Mouse (Mus musculus): Measurements from ENCODE around the gene Mylk4. TPM values are rescaled to one million over a fixed set of nuclear protein-coding genes. Genes with fewer than 3 reads are reported as not detected.

Gene Mylk4
- polyA plus RNA-seq, 1 experiment from 2014 or later = not detected

DNA sequence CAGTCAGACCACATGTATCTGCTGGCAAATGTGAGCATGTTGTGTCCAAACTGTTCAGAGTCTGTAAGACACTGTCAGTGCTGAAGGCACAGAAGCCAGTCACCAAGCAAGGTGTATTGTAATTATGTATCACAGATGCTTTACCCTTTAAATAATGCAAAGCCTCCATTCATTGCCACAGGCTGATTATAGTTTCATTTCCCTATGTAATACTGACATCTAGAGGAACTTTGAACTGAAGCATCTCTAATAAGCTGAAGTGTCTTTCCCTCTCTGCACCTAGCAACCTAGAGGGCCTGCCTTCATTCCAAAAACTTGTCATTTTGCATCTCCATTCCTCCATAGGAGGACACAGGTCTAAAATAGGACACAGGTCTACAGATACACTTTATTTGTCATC lies 52.5 kb downstream of the Mylk4 start:
- Histone ChIP-seq H3K9me3 (ENCODE audit: control insufficient read depth) (no peaks in the 10 kb centered on the region), H3K27ac (ENCODE audit: low read depth, low read length) (no peak overlapping the region), H3K4me3 (ENCODE audit: low read depth, low read length) (no peak overlapping the region), H3K27me3 (replicated peaks; ENCODE audit: control insufficient read depth, insufficient read depth, low read length) (no peaks in the 10 kb centered on the region), H3K4me1 (replicated peaks; ENCODE audit: control insufficient read depth, insufficient read depth, low read length) (no peaks in the 10 kb centered on the region), H3K9ac (ENCODE audit: low read depth, low read length) (no peak overlapping the region), H3K4me2 (replicated peaks; ENCODE audit: low read depth) (no peak overlapping the region), H3K36me3 (ENCODE audit: control insufficient read depth, insufficient read depth) (no peaks in the 10 kb centered on the region)
- ATAC-seq = no peak
- peak; percentile 50 for TF ChIP-seq CTCF (IDR thresholded peaks at IDR 0.05; ENCODE audit: low read depth)

DNA sequence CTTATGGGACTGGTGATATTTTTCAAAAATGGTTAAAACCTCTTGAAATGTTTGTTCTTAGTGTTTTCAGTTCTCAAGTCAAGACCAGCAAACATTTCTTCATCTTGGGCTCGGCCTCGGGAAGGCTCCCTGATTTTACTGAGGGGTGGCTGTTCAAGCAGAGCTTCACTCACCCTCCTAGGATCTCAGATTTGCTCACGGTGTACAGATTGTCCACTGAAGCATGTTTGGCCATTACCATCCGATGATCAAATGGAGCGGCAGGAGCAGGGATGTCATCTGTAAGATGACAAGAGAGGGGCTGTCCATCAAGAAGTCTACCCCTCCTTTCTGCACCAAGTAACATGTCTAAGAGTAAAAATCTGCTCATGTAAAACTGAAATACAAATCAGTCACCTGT lies 59.1 kb downstream of the Mylk4 start:
- Histone ChIP-seq H3K9ac (ENCODE audit: low read depth, low read length) (no peak overlapping the region), H3K27me3 (replicated peaks; ENCODE audit: control insufficient read depth, insufficient read depth, low read length) (no peaks in the 10 kb centered on the region), H3K4me3 (ENCODE audit: low read depth, low read length) (no peak overlapping the region), H3K4me2 (replicated peaks; ENCODE audit: low read depth) (no peak overlapping the region), H3K27ac (ENCODE audit: low read depth, low read length) (no peak overlapping the region), H3K4me1 (replicated peaks; ENCODE audit: control insufficient read depth, insufficient read depth, low read length) (no peaks in the 10 kb centered on the region), H3K9me3 (ENCODE audit: control insufficient read depth) (no peaks in the 10 kb centered on the region), H3K36me3 (ENCODE audit: control insufficient read depth, insufficient read depth) (no peaks in the 10 kb centered on the region)
- WGBS = 95% methylated on average over 5 of the region's 5 CpGs
- no peak for TF ChIP-seq CTCF (IDR thresholded peaks at IDR 0.05; ENCODE audit: low read depth)
- no peak for ATAC-seq

DNA sequence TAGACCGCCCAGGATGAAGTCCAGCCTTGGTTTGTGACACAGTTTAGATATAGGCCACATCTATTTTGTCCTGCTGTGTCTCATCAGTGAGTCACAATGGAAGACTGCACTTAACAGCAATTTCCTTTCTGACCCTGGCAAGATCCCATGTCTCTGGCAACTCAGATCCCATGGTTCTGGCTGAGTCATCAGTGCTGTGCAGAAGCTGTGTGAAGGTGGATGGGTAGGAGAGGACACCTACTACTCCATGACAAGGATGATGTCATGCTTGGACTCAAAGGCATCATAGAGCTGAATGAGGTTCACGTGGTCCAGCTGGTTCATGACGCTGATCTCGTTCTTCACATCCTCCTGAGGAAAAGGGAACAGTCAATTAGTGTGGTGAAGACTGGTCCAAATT lies 62.0 kb downstream of the Mylk4 start:
- H3K4me1 ChIP-seq (replicated peaks; ENCODE audit: control insufficient read depth, insufficient read depth, low read length) = no peaks in the 10 kb centered on the region
- no peak overlapping the region for H3K4me2 ChIP-seq (replicated peaks; ENCODE audit: low read depth)
- no peak overlapping the region for H3K9ac ChIP-seq (ENCODE audit: low read depth, low read length)
- no peak overlapping the region for H3K27ac ChIP-seq (ENCODE audit: low read depth, low read length)
- H3K27me3 ChIP-seq (replicated peaks; ENCODE audit: control insufficient read depth, insufficient read depth, low read length) = no peaks in the 10 kb centered on the region
- no peak for ATAC-seq
- no peaks in the 10 kb centered on the region for H3K9me3 ChIP-seq (ENCODE audit: control insufficient read depth)
- no peak for TF ChIP-seq CTCF (IDR thresholded peaks at IDR 0.05; ENCODE audit: low read depth)
- no peak overlapping the region for H3K4me3 ChIP-seq (ENCODE audit: low read depth, low read length)
- WGBS = 84% methylated on average over 4 of the region's 4 CpGs
- no peaks in the 10 kb centered on the region for H3K36me3 ChIP-seq (ENCODE audit: control insufficient read depth, insufficient read depth)

DNA sequence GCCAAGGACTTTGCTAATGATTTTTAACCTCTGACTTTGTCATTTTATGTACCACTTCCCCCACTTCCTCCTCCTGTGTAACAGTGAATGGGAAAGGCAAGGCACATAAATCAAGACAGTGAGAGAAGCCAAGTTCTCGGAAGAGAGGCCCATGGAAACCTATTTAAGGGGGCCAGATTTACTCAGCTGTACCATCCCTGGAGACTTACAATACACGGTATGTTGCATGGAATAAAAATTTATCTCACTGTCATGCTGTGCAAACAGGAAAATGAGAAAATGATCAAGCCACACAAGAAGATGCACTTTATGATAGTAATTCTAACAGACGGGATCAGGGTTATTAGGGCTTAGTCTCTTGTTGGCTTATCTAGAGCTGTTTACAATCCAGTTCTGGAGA lies 64.5 kb downstream of the Mylk4 start:
- WGBS = 17% methylated on average over 3 of the region's 3 CpGs
- Histone ChIP-seq H3K27me3 (replicated peaks; ENCODE audit: control insufficient read depth, insufficient read depth, low read length) (no peaks in the 10 kb centered on the region), H3K4me2 (replicated peaks; ENCODE audit: low read depth) (no peak overlapping the region), H3K4me1 (replicated peaks; ENCODE audit: control insufficient read depth, insufficient read depth, low read length) (no peaks in the 10 kb centered on the region), H3K9ac (ENCODE audit: low read depth, low read length) (no peak overlapping the region), H3K27ac (ENCODE audit: low read depth, low read length) (no peak overlapping the region), H3K9me3 (ENCODE audit: control insufficient read depth) (no peaks in the 10 kb centered on the region), H3K4me3 (ENCODE audit: low read depth, low read length) (no peak overlapping the region), H3K36me3 (ENCODE audit: control insufficient read depth, insufficient read depth) (no peaks in the 10 kb centered on the region)
- no peak for TF ChIP-seq CTCF (IDR thresholded peaks at IDR 0.05; ENCODE audit: low read depth)
- ATAC-seq = no peak

DNA sequence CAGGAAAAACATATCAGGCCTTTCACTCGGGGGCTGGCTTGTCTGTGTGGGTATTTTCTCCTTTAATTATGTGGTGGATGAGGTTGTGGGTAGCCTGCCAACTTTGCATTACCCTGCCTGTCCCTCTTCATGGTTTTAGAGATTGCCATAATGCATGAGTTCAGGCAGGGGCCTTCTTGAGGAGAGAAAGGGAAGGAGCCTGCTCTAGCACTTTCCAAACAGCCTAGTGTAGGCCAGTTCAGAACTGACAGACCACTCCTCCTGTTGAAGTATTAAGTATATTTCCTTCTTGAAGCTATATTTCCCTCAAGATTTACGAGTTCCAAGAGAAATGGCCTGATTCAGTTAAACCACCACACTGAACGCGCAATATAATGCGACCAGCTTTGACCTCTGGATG lies 66.0 kb downstream of the Mylk4 start:
- Histone ChIP-seq H3K4me2 (replicated peaks; ENCODE audit: low read depth) (no peak overlapping the region), H3K36me3 (ENCODE audit: control insufficient read depth, insufficient read depth) (no peaks in the 10 kb centered on the region), H3K27me3 (replicated peaks; ENCODE audit: control insufficient read depth, insufficient read depth, low read length) (no peaks in the 10 kb centered on the region), H3K4me1 (replicated peaks; ENCODE audit: control insufficient read depth, insufficient read depth, low read length) (no peaks in the 10 kb centered on the region), H3K9ac (ENCODE audit: low read depth, low read length) (no peak overlapping the region), H3K4me3 (ENCODE audit: low read depth, low read length) (no peak overlapping the region), H3K9me3 (ENCODE audit: control insufficient read depth) (no peaks in the 10 kb centered on the region), H3K27ac (ENCODE audit: low read depth, low read length) (no peak overlapping the region)
- ATAC-seq = no peak
- no peak for TF ChIP-seq CTCF (IDR thresholded peaks at IDR 0.05; ENCODE audit: low read depth)
- 75% methylated on average over 5 of the region's 5 CpGs for WGBS

DNA sequence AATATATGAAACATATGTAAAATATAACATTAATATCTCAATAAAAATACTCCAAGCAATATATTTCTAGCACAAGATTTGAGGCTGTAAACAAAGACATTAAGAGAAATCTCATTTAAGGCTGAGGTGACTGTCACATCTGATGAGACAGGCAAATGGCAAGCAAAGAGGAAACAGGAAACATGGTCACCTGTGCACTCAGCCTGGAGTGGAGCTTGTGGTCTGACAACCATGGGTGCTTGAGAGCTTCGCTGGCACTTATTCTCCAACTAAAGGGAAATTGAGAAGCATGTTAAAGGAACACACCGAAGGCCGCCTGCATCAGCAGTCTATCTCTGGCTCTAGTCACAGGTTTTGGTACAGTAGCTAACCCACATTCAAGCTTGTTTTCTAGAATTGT lies 71.2 kb downstream of the Mylk4 start:
- whole genome bisulfite sequencing = 91% methylated on average over 3 of the region's 3 CpGs
- no peak for ATAC-seq

DNA sequence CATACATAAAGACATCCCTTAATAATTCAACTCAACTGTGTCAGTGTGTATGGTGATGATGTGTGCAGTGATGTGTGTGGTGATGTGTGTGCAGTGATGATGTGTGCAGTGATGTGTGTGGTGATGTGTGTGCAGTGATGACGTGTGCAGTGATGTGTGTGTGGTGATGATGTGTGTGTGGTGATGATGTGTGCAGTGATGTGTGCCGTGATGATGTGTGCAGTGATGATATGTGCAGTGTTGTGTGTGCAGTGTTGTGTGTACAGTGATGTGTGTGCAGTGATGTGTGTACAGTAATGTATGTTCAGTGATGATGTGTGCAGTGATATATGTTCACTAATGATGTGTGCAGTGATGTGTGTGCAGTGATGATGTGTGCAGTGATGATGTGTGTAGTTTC lies 75.9 kb downstream of the Mylk4 start:
- H3K4me1 ChIP-seq (replicated peaks; ENCODE audit: control insufficient read depth, insufficient read depth, low read length) = no peaks in the 10 kb centered on the region
- H3K9me3 ChIP-seq (ENCODE audit: control insufficient read depth) = no peaks in the 10 kb centered on the region
- WGBS = 92% methylated on average over 2 of the region's 2 CpGs
- no peak for TF ChIP-seq CTCF (IDR thresholded peaks at IDR 0.05; ENCODE audit: low read depth)
- H3K27ac ChIP-seq (ENCODE audit: low read depth, low read length) = no peak overlapping the region
- no peaks in the 10 kb centered on the region for H3K36me3 ChIP-seq (ENCODE audit: control insufficient read depth, insufficient read depth)
- ATAC-seq = no peak
- H3K4me2 ChIP-seq (replicated peaks; ENCODE audit: low read depth) = no peak overlapping the region
- no peak overlapping the region for H3K4me3 ChIP-seq (ENCODE audit: low read depth, low read length)
- no peak overlapping the region for H3K9ac ChIP-seq (ENCODE audit: low read depth, low read length)
- H3K27me3 ChIP-seq (replicated peaks; ENCODE audit: control insufficient read depth, insufficient read depth, low read length) = no peaks in the 10 kb centered on the region

More for the DNA sequence above, 71.2 kb downstream of the Mylk4 start:
- Histone ChIP-seq H3K4me3 (ENCODE audit: low read depth, low read length) (no peak overlapping the region), H3K4me1 (replicated peaks; ENCODE audit: control insufficient read depth, insufficient read depth, low read length) (no peaks in the 10 kb centered on the region), H3K9me3 (ENCODE audit: control insufficient read depth) (no peaks in the 10 kb centered on the region), H3K27me3 (replicated peaks; ENCODE audit: control insufficient read depth, insufficient read depth, low read length) (no peaks in the 10 kb centered on the region), H3K27ac (ENCODE audit: low read depth, low read length) (no peak overlapping the region), H3K4me2 (replicated peaks; ENCODE audit: low read depth) (no peak overlapping the region), H3K9ac (ENCODE audit: low read depth, low read length) (no peak overlapping the region), H3K36me3 (ENCODE audit: control insufficient read depth, insufficient read depth) (no peaks in the 10 kb centered on the region)
- no peak for TF ChIP-seq CTCF (IDR thresholded peaks at IDR 0.05; ENCODE audit: low read depth)
